In genomic region chr1:84119306-84119705, GRCm38 (mm10) we compare ENCODE assay signal across 20 mouse cellular contexts.
DNase-seq lines count a peak whose midpoint lies in the region; ATAC-seq and TF ChIP-seq lines count a peak whose summit lies in the region.
"Had no signal": no experiment of that assay in that cellular context is flagged by ENCODE, and none has a peak within 500 bp of the region (broad histone marks: within the 10 kb centered on the region; RNA-seq: fewer than 3 reads in every experiment).

No protein-coding gene starts in this region.

- 0 out of 2 replicates have a peak, but pooled peaks have one; percentile 60 for ATAC-seq in hindbrain, embryonic 16.5 days
- ATAC-seq in hindbrain, postnatal 0 days: no peak
- ATAC-seq: forebrain, embryonic 16.5 days had no signal

- peak; percentile 57 for DNase-seq in heart, adult 11 months
- DNase-seq in heart, embryonic 10.5 days (ENCODE audit: low spot score): no peak
- no peak for DNase-seq in hindbrain, postnatal 0 days (ENCODE audit: low spot score)
- DNase-seq: adrenal gland, adult 2 months; adrenal gland, postnatal 10 days; adrenal gland, postnatal 25 days; cerebellum, adult 11 months; cerebellum, adult 18-20 months; cerebellum, adult 8-10 months; cerebellum, adult 9-11 months; cerebellum, postnatal 14 days; cerebellum, postnatal 36 days; embryo, embryonic 11 days had no signal

- H3K4me1 ChIP-seq in heart, embryonic 10.5 days: no peaks in the 10 kb centered on the region
- H3K4me1 ChIP-seq in hindbrain, embryonic 16.5 days (ENCODE audit: control insufficient read depth, insufficient read depth, low read depth, low read length): no peaks in the 10 kb centered on the region
- no peaks in the 10 kb centered on the region for H3K4me1 ChIP-seq in hindbrain, postnatal 0 days (ENCODE audit: insufficient read depth, low read length)
- H3K4me1 ChIP-seq: embryonic facial prominence, embryonic 13.5 days; embryonic facial prominence, embryonic 15.5 days; forebrain, embryonic 12.5 days had no signal

- H3K27ac ChIP-seq in heart, embryonic 10.5 days: no peak overlapping the region
- H3K27ac ChIP-seq in hindbrain, embryonic 16.5 days (ENCODE audit: low read depth, low read length): no peak overlapping the region
- H3K27ac ChIP-seq in hindbrain, postnatal 0 days: no peak overlapping the region
- H3K27ac ChIP-seq: embryonic facial prominence, embryonic 13.5 days; embryonic facial prominence, embryonic 15.5 days; forebrain, embryonic 10.5 days; forebrain, embryonic 12.5 days had no signal

- no peak overlapping the region for H3K4me2 ChIP-seq in hindbrain, embryonic 16.5 days (ENCODE audit: low read length)
- H3K4me2 ChIP-seq in hindbrain, postnatal 0 days (ENCODE audit: low read depth, low read length): no peak overlapping the region
- H3K4me2 ChIP-seq: embryonic facial prominence, embryonic 13.5 days; embryonic facial prominence, embryonic 15.5 days; forebrain, embryonic 12.5 days had no signal

- 75% methylated on average over 2 of the region's 2 CpGs for WGBS in heart, embryonic 10.5 days
- 82% methylated on average over 2 of the region's 2 CpGs for WGBS in hindbrain, embryonic 16.5 days
- 77% methylated on average over 2 of the region's 2 CpGs for WGBS in hindbrain, postnatal 0 days

- no peak overlapping the region for H3K9ac ChIP-seq in hindbrain, embryonic 16.5 days (ENCODE audit: low read depth, low read length)
- H3K9ac ChIP-seq in hindbrain, postnatal 0 days (replicated peaks; ENCODE audit: low read length): no peak overlapping the region
- H3K9ac ChIP-seq: embryonic facial prominence, embryonic 13.5 days; embryonic facial prominence, embryonic 15.5 days; forebrain, embryonic 12.5 days had no signal

- no peak for TF ChIP-seq CTCF in hindbrain, postnatal 0 days (IDR thresholded peaks at IDR 0.05; ENCODE audit: low read depth)

- H3K9me3 ChIP-seq in heart, embryonic 10.5 days: no peaks in the 10 kb centered on the region
- H3K9me3 ChIP-seq in hindbrain, embryonic 16.5 days (ENCODE audit: control insufficient read depth, low read length): no peaks in the 10 kb centered on the region
- H3K9me3 ChIP-seq in hindbrain, postnatal 0 days (ENCODE audit: low read length): no peaks in the 10 kb centered on the region
- H3K9me3 ChIP-seq: embryonic facial prominence, embryonic 13.5 days; embryonic facial prominence, embryonic 15.5 days; forebrain, embryonic 10.5 days; forebrain, embryonic 12.5 days had no signal

- no peaks in the 10 kb centered on the region for H3K36me3 ChIP-seq in heart, embryonic 10.5 days
- no peaks in the 10 kb centered on the region for H3K36me3 ChIP-seq in hindbrain, embryonic 16.5 days (ENCODE audit: control insufficient read depth, insufficient read depth, low read length)
- no peaks in the 10 kb centered on the region for H3K36me3 ChIP-seq in hindbrain, postnatal 0 days (ENCODE audit: insufficient read depth, low read length)
- H3K36me3 ChIP-seq: embryonic facial prominence, embryonic 13.5 days; embryonic facial prominence, embryonic 15.5 days; forebrain, embryonic 10.5 days; forebrain, embryonic 12.5 days had no signal

- no peaks in the 10 kb centered on the region for H3K27me3 ChIP-seq in heart, embryonic 10.5 days (ENCODE audit: insufficient read depth, poor library complexity, severe bottlenecking)
- no peaks in the 10 kb centered on the region for H3K27me3 ChIP-seq in hindbrain, embryonic 16.5 days (replicated peaks; ENCODE audit: control insufficient read depth, insufficient read depth, low read length)
- H3K27me3 ChIP-seq in hindbrain, postnatal 0 days (ENCODE audit: insufficient read depth, low read length): no peaks in the 10 kb centered on the region
- H3K27me3 ChIP-seq: embryonic facial prominence, embryonic 13.5 days; embryonic facial prominence, embryonic 15.5 days; forebrain, embryonic 12.5 days had no signal

- H3K4me3 ChIP-seq in heart, embryonic 10.5 days: no peak overlapping the region
- H3K4me3 ChIP-seq in hindbrain, embryonic 16.5 days (ENCODE audit: low read length): no peak overlapping the region
- H3K4me3 ChIP-seq in hindbrain, postnatal 0 days (ENCODE audit: low read length): no peak overlapping the region
- H3K4me3 ChIP-seq: embryonic facial prominence, embryonic 13.5 days; embryonic facial prominence, embryonic 15.5 days; erythroblast, embryonic 14.5 days; forebrain, embryonic 10.5 days; forebrain, embryonic 12.5 days had no signal
